Mouse (Mus musculus) brain, adult 2 months (tissue): Measurements from ENCODE around the gene Tcaim.
A peak's percentile ranks its signal among the peaks of the same experiment; 100 is the strongest.
"Not testable (repeated sequence)": the region's sequence is repeated elsewhere in the genome, so short reads cannot be mapped to it uniquely, and the experiment has no call there.

Experiments
- DNase-seq: peaks from one replicate; pipeline ENCODE4 v3.0.0; 2011; ENCODE audit warnings: low read depth, low spot score

Gene Tcaim

GRCm38 (mm10) chr9:122805053-122805844 lies at the start of gene Tcaim:
Gene Tcaim (plus strand): TSS chr9:122805539.
- DNase-seq: peak; percentile 98

- DNase-seq: no peak
Observed at GRCm38 (mm10) chr9:122757614-122758013, 47.7 kb upstream of the Tcaim start.

- DNase-seq: peak; percentile 45
Observed at GRCm38 (mm10) chr9:122760111-122760510, 45.2 kb upstream of the Tcaim start.

GRCm38 (mm10) chr9:122785231-122785630 lies 20.1 kb upstream of the Tcaim start:
- no peak for DNase-seq

GRCm38 (mm10) chr9:122786534-122786933 lies 18.8 kb upstream of the Tcaim start:
- DNase-seq: no peak

- no peak for DNase-seq
Observed at GRCm38 (mm10) chr9:122805845-122806341, 554 bp downstream of the Tcaim start.

- no peak for DNase-seq
Observed at GRCm38 (mm10) chr9:122807186-122807585, 1.8 kb downstream of the Tcaim start.

GRCm38 (mm10) chr9:122810212-122810611 lies 4.9 kb downstream of the Tcaim start:
- no peak for DNase-seq

GRCm38 (mm10) chr9:122812386-122812785 lies 7.0 kb downstream of the Tcaim start:
- peak; percentile 56 for DNase-seq

- no peak for DNase-seq
Observed at GRCm38 (mm10) chr9:122814775-122815174, 9.4 kb downstream of the Tcaim start.

- no peak for DNase-seq
Observed at GRCm38 (mm10) chr9:122815239-122815851, 10.0 kb downstream of the Tcaim start.

- no peak for DNase-seq
Observed at GRCm38 (mm10) chr9:122823374-122824017, 18.2 kb downstream of the Tcaim start.

GRCm38 (mm10) chr9:122826743-122827142 lies 21.4 kb downstream of the Tcaim start:
- no peak for DNase-seq

- DNase-seq: no peak
Observed at GRCm38 (mm10) chr9:122829826-122830380, 24.6 kb downstream of the Tcaim start.

GRCm38 (mm10) chr9:122836126-122836525 lies 30.8 kb downstream of the Tcaim start:
- DNase-seq: peak; percentile 10

- peak; percentile 91 for DNase-seq
Observed at GRCm38 (mm10) chr9:122836790-122837189, 31.5 kb downstream of the Tcaim start.

GRCm38 (mm10) chr9:122837216-122837615 lies 31.9 kb downstream of the Tcaim start:
- no peak for DNase-seq

- peak; percentile 46 for DNase-seq
Observed at GRCm38 (mm10) chr9:122837680-122838079, 32.3 kb downstream of the Tcaim start.

GRCm38 (mm10) chr9:122843760-122844159 lies 38.4 kb downstream of the Tcaim start, which contains the start of gene Gm35549:
Gene Gm35549 (minus strand): TSS chr9:122844035.
- DNase-seq: no peak

GRCm38 (mm10) chr9:122845621-122846020 lies 40.3 kb downstream of the Tcaim start:
- no peak for DNase-seq

- peak; percentile 79 for DNase-seq
Observed at GRCm38 (mm10) chr9:122846156-122846555, 40.8 kb downstream of the Tcaim start.

- not testable (repeated sequence) for DNase-seq
Observed at GRCm38 (mm10) chr9:122847811-122848311, 42.5 kb downstream of the Tcaim start.
